Mouse (Mus musculus): ENCODE results near the gene Vmp1. TPM values are rescaled to one million over a fixed set of nuclear protein-coding genes. Genes with fewer than 3 reads are reported as not detected.
A peak's percentile ranks its signal among the peaks of the same experiment; 100 is the strongest.

Gene Vmp1
- polyA plus RNA-seq, 1 experiment = 80.0 TPM

GRCm38 (mm10) chr11:86604732-86605520, 78.7 kb downstream of the Vmp1 start:
- no peak for DNase-seq (ENCODE audit: extremely low spot score in 1 of 2, low spot score in 1 of 2)

GRCm38 (mm10) chr11:86604289-86604688, 79.3 kb downstream of the Vmp1 start:
- no peak for DNase-seq (ENCODE audit: extremely low spot score in 1 of 2, low spot score in 1 of 2)

GRCm38 (mm10) chr11:86603719-86604118, 79.9 kb downstream of the Vmp1 start:
- no peak for DNase-seq (ENCODE audit: extremely low spot score in 1 of 2, low spot score in 1 of 2)

- no peak for DNase-seq (ENCODE audit: extremely low spot score in 1 of 2, low spot score in 1 of 2)
These were observed 81.5 kb downstream of the Vmp1 start for GRCm38 (mm10) chr11:86602116-86602515.

GRCm38 (mm10) chr11:86600209-86600557, 83.5 kb downstream of the Vmp1 start:
- DNase-seq (ENCODE audit: extremely low spot score in 1 of 2, low spot score in 1 of 2) = no peak

GRCm38 (mm10) chr11:86599378-86600208, 84.0 kb downstream of the Vmp1 start:
- no peak for DNase-seq (ENCODE audit: extremely low spot score in 1 of 2, low spot score in 1 of 2)

GRCm38 (mm10) chr11:86598572-86598971, 85.1 kb downstream of the Vmp1 start:
- no peak for DNase-seq (ENCODE audit: extremely low spot score in 1 of 2, low spot score in 1 of 2)

- DNase-seq (ENCODE audit: extremely low spot score in 1 of 2, low spot score in 1 of 2) = no peak
These were observed 85.5 kb downstream of the Vmp1 start for GRCm38 (mm10) chr11:86598154-86598553.

- no peak for DNase-seq (ENCODE audit: extremely low spot score in 1 of 2, low spot score in 1 of 2)
These were observed 86.7 kb downstream of the Vmp1 start for GRCm38 (mm10) chr11:86596976-86597375.

GRCm38 (mm10) chr11:86596187-86596960, 87.3 kb downstream of the Vmp1 start:
- no peak for DNase-seq (ENCODE audit: extremely low spot score in 1 of 2, low spot score in 1 of 2)

- no peak for DNase-seq (ENCODE audit: extremely low spot score in 1 of 2, low spot score in 1 of 2)
These were observed 88.3 kb downstream of the Vmp1 start for GRCm38 (mm10) chr11:86595366-86595765.

- DNase-seq (ENCODE audit: extremely low spot score in 1 of 2, low spot score in 1 of 2) = no peak
These were observed 89.3 kb downstream of the Vmp1 start for GRCm38 (mm10) chr11:86594188-86594876.

GRCm38 (mm10) chr11:86593443-86593842, 90.2 kb downstream of the Vmp1 start:
- no peak for DNase-seq (ENCODE audit: extremely low spot score in 1 of 2, low spot score in 1 of 2)

GRCm38 (mm10) chr11:86592993-86593392, 90.6 kb downstream of the Vmp1 start:
- no peak for DNase-seq (ENCODE audit: extremely low spot score in 1 of 2, low spot score in 1 of 2)

GRCm38 (mm10) chr11:86591931-86592616, 91.6 kb downstream of the Vmp1 start:
- no peak for DNase-seq (ENCODE audit: extremely low spot score in 1 of 2, low spot score in 1 of 2)

- no peak for DNase-seq (ENCODE audit: extremely low spot score in 1 of 2, low spot score in 1 of 2)
These were observed 92.3 kb downstream of the Vmp1 start for GRCm38 (mm10) chr11:86591301-86591845.

- peak; percentile 40 to 57 for DNase-seq (ENCODE audit: extremely low spot score in 1 of 2, low spot score in 1 of 2)
These were observed 93.1 kb downstream of the Vmp1 start for GRCm38 (mm10) chr11:86590579-86590978.

GRCm38 (mm10) chr11:86590066-86590465, 93.6 kb downstream of the Vmp1 start:
- DNase-seq (ENCODE audit: extremely low spot score in 1 of 2, low spot score in 1 of 2) = no peak

GRCm38 (mm10) chr11:86588583-86589298, 94.9 kb downstream of the Vmp1 start:
- no peak for DNase-seq (ENCODE audit: extremely low spot score in 1 of 2, low spot score in 1 of 2)

Data from frontal cortex, adult 2 months (tissue).